Mouse (Mus musculus) megakaryocyte-erythroid progenitor cell, adult 5-6 weeks (primary cell): ENCODE results near the gene Hipk2. TPM values are rescaled to one million over a fixed set of nuclear protein-coding genes. Genes with fewer than 3 reads are reported as not detected.
"Not testable (repeated sequence)": the region's sequence is repeated elsewhere in the genome, so short reads cannot be mapped to it uniquely, and the experiment has no call there.

Source experiments
- ATAC-seq: replicated peaks from 2 replicates; pipeline ENCODE4 v1.8.0; 2016; ENCODE audit warnings: mild to moderate bottlenecking, inconsistent platforms; ENCODE audit not compliant: severe bottlenecking, poor library complexity, low FRiP score, low TSS enrichment
- total RNA-seq, 2 experiments: library from RNA; stranded (forward) in 1 of 2; stranded (reverse) in 1 of 2; fragments of 200-1000, 215-1000 nt in 1 of 2; fragments of >200 nt in 1 of 2; fragmentation: Nextera tagmentation in 1 of 2; gene quantifications; 2 replicates each; pipeline ENCODE4 v1.2.3; 2014 to 2017

Hipk2 gene
- total RNA-seq, 2 experiments from 2014 or later = 9.2 to 24.3 TPM

GRCm38 (mm10) chr6:38688841-38689240 is 187.1 kb downstream of the Hipk2 start:
- no peak for ATAC-seq

DNA sequence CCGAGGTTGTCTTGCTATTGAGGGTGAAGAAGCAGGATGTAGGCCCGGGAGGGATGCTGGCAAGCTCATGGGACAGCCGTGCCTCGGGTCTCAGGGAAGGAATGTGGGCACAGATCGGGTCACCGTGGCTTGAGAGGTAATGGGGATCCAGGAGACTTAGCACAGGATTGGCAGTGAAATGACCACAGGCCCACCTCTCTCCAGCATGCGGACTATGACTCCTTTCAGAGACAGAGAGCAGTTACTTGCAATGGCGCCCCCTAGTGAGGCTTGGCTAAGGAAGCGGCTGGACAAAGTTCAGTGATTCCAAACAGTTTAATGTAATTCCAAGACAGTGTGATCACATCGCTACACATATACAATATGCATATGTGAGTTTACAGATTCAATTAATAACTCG is 188.7 kb downstream of the Hipk2 start:
- no peak for ATAC-seq

DNA sequence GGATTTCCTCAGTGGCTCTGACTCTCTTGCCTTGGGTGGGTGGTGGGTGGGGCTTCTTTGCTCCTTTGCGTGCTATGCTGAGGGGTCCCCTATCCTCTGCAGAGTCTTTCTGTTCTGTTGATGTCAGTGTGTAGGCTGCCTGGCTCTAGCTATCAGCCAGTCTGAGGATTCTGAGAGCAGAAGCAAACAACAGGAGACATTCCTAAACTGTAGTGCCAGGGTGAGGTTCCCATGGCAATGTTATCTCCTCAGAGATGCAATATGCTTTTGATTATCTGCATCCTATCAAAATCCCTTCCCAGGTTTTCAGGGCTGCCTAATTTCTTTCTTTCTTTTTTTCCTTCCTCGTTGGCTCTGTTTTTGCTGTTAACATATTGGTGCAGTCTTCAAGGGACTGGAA is 193.4 kb downstream of the Hipk2 start:
- no peak for ATAC-seq

DNA sequence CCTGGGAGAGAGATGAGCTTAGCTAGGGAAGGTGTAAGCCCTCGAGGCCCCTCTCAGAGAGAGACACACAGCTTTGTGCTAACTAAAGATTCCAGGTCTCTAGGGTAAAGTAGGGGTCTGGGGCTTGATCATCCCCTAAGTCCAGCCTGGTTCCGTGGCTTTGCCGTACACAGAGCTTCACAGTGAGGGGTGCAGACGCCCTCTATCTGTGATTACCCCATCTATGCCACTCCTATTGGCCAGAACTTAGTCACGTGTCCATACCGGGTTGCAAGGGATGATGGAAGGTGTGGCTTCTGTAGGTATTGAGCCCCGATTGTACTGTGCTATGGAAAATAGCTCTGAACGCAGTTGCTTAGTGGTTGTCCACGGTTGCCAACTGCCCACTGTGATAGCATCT is 198.3 kb downstream of the Hipk2 start:
- ATAC-seq = peak; percentile 50

GRCm38 (mm10) chr6:38676723-38677122 is 199.2 kb downstream of the Hipk2 start:
- no peak for ATAC-seq

DNA sequence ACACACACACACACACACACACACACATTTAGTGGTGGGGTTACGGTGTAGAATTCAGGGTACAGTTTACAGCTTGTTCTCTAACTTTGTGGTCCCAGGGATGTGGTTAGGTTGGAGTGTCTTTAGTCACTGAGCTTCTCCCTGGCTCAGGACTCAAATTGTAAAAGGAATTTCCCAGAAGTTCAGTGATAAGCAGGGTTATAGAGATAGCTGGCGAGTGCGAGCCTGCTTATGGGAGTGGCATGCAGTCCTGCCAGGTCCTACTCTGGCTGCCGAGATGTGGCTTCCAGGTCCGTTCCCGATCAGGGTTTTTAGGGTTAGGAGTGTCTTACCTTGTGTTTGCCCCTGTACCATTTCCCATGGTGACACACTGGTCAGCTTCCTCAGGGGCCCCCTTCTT is 199.7 kb downstream of the Hipk2 start:
- 0 out of 2 replicates have a peak, but pooled peaks have one; percentile 45 for ATAC-seq

- ATAC-seq = no peak
Observed at GRCm38 (mm10) chr6:38672011-38672410, 204.0 kb downstream of the Hipk2 start.

- peak; percentile 69 for ATAC-seq
Observed at GRCm38 (mm10) chr6:38671270-38671669, 204.7 kb downstream of the Hipk2 start.

- ATAC-seq = not testable (repeated sequence)
Observed at GRCm38 (mm10) chr6:38670488-38670887, 205.5 kb downstream of the Hipk2 start.

DNA sequence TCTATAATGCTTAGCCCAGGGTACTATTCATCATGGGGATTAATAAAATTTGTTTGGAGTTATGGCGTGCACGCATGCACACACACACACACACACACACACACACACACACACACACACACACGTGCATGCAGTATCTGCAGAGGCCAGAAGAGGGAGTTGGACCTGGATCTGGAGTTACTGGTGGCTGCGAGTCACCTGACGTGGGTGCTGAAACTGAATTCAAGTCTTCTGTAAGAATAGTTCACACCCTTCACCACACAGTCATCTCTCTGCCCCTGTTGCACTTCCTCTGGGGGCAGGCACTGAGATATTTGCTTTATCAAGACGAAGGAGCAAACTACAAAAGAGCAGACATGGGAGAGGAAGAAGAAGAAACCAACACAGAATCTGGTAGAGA is 206.4 kb downstream of the Hipk2 start:
- 0 out of 2 replicates have a peak, but pooled peaks have one; percentile 29 for ATAC-seq

DNA sequence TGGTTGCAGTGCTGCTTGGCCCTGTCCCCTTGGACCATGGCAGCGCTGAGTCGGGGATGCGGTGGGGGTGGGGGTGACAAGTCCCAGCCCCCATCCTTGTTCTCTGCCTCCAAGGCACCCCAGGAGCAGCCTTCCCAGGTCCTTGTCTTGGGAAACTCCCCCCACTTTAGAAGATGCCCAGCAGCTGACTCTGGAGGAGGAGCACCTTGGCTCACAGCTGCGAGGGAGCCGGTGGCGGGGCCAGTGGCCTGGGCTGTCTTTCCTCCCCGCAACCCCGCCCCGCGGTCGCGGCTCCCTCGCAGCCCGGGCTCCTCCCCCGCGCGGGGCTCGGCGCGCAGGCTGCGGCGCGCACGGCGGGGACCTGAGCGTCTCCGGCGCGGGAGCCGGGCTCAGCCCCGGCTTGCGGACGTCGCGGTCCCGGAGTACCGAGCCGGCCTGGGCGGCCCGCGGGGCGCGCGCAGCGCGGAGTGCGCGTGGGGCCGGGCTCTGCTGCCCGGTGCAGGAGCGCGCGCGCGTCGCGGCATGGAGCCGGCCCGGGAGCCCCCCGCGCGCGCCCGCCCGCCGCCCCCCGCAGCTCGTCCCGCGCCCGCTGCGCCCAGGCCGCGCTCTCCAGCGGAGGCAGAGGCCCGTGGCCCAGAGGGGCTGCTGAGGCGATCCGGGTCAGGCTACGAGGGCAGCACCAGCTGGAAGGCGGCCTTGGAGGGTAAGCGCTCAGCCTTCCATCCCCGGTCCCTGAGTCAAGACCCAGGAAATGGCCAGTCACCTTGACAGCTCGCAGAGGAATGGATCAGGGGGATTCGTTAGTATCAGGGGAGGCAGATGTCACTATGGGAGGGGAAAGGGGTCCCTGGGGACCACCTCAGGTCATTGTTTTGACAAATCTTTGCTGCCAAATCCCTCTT is 213.0 kb downstream of the Hipk2 start, which contains the start of gene Clec2l:
Gene Clec2l (plus strand): TSS at position 356 of the 902 bp plus-strand sequence.
- ATAC-seq = 0 out of 2 replicates have a peak, but pooled peaks have one; percentile 35

- no peak for ATAC-seq
Observed at GRCm38 (mm10) chr6:38661626-38662025, 214.3 kb downstream of the Hipk2 start.

- ATAC-seq = peak; percentile 89
Observed at GRCm38 (mm10) chr6:38650263-38650937, 225.6 kb downstream of the Hipk2 start.

DNA sequence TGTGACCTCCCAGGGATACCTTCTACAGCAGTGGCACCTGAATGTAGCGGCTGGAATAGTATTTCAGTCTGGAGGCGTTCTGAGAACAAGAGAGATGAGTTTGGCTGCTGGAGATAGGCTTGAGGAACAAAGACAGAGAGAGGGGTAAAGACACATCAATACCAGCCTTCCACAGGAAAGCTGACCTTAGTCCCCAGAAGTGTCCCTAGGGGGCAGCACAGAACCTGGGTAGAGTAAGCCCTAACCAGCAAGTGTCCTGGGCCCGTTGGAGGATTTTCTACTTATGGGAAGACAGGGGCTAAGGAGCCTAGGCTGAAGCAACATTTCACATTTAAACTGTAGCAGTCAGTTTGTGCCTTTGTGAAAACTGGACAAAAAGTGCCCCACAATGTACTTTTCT is 226.4 kb downstream of the Hipk2 start:
- no peak for ATAC-seq

Other genes starting within 250 kb of the Hipk2 start
- gene Klrg2, start 238.9 kb downstream of the Hipk2 start, total RNA-seq (2014; fragmentation: Nextera tagmentation) = not detected in 2 replicates
- gene Klrg2, start 238.9 kb downstream of the Hipk2 start, total RNA-seq (2017) = not detected in 2 replicates
- not detected in 2 replicates for gene Clec2l, start 213.1 kb downstream of the Hipk2 start, total RNA-seq (2014; fragmentation: Nextera tagmentation)
- not detected in 2 replicates for gene Clec2l, start 213.1 kb downstream of the Hipk2 start, total RNA-seq (2017)
- gene Tbxas1, start 761 bp downstream of the Hipk2 start, total RNA-seq (2014; fragmentation: Nextera tagmentation) = 1.6 and 6.4 TPM in 2 replicates
- 2.5 and 8.8 TPM in 2 replicates for gene Tbxas1, start 761 bp downstream of the Hipk2 start, total RNA-seq (2017)
- gene Parp12, start 242.2 kb upstream of the Hipk2 start, total RNA-seq (2014; fragmentation: Nextera tagmentation) = 3.5 and 4.5 TPM in 2 replicates
- gene Parp12, start 242.2 kb upstream of the Hipk2 start, total RNA-seq (2017) = 5.6 and 9.1 TPM in 2 replicates